Mouse (Mus musculus) neural tube, embryonic 11.5 days (tissue): ENCODE measurements at regions not wholly inside any gene's neighbourhood (a gene's known extent, or its start where the extent isn't known, plus 50 kb on each side); places are given as distances from the start of the nearest gene placed in this dataset.

Experiments used
- ATAC-seq: fragments of 200-750 bp; cut with Nextera tagmentation; 2 replicates; pipeline ENCODE4 v1.8.0; 2017; ENCODE audit warnings: moderate number of reproducible peaks, mild to moderate bottlenecking, moderate TSS enrichment, moderate library complexity; ENCODE audit not compliant: insufficient read depth, low FRiP score, low TSS enrichment
- DNase-seq: peaks from one replicate; pipeline ENCODE4 v3.0.0-alpha.2; 2015; ENCODE audit warnings: low spot score
- H3K27ac ChIP-seq: fragments of 300-500 bp; sonication (generic); 2 replicates; pipeline ENCODE4 v1.5.1; 2014; ENCODE audit warnings: low read depth, mild to moderate bottlenecking, low read length
- H3K27me3 ChIP-seq: fragments of 300-500 bp; sonication (generic); 2 replicates; pipeline ENCODE4 v1.6.1; 2014; ENCODE audit warnings: mild to moderate bottlenecking, low read length, mixed read lengths; ENCODE audit not compliant: control insufficient read depth, insufficient read depth
- H3K36me3 ChIP-seq: fragments of 300-500 bp; sonication (generic); 2 replicates; pipeline ENCODE4 v1.6.1; 2014; ENCODE audit warnings: mild to moderate bottlenecking, low read length, moderate library complexity, mixed read lengths; ENCODE audit not compliant: control insufficient read depth, insufficient read depth
- H3K4me1 ChIP-seq: fragments of 300-500 bp; sonication (generic); 2 replicates; pipeline ENCODE4 v1.6.1; 2014; ENCODE audit warnings: low read length, mixed read lengths; ENCODE audit not compliant: control insufficient read depth, insufficient read depth
- H3K4me2 ChIP-seq: fragments of 300-500 bp; sonication (generic); 2 replicates; pipeline ENCODE4 v1.6.1; 2014; ENCODE audit warnings: low read depth, mild to moderate bottlenecking, moderate library complexity
- H3K4me3 ChIP-seq: fragments of 300-500 bp; sonication (generic); 2 replicates; pipeline ENCODE4 v1.5.1; 2014; ENCODE audit warnings: low read depth, low read length
- H3K9ac ChIP-seq: fragments of 300-500 bp; sonication (generic); 2 replicates; pipeline ENCODE4 v1.6.1; 2014; ENCODE audit warnings: mild to moderate bottlenecking, low read length
- H3K9me3 ChIP-seq: fragments of 300-500 bp; sonication (generic); 2 replicates; pipeline ENCODE4 v1.6.1; 2016; ENCODE audit warnings: low read length; ENCODE audit not compliant: control insufficient read depth
- WGBS: fragments of 180-500 bp; shearing (Covaris S2); extraction: QIAGEN DNeasy Blood & Tissue Kit; methylation state at CpG from one replicate; pipeline ENCODE4 v1.1.7; 2014; 5-methylcytosine and 5-hydroxymethylcytosine counted together

GRCm38 (mm10) chr13:3742094-3742730 is 61.9 kb downstream of the Calml3 start:
- H3K4me3 ChIP-seq = no peak overlapping the region
- H3K9ac ChIP-seq = no peak overlapping the region
- no peaks in the 10 kb centered on the region for H3K27me3 ChIP-seq
- DNase-seq = peak; percentile 64
- 73% methylated on average over 2 of the region's 2 CpGs for WGBS
- no peaks in the 10 kb centered on the region for H3K36me3 ChIP-seq
- no peaks in the 10 kb centered on the region for H3K4me1 ChIP-seq
- H3K4me2 ChIP-seq = no peak overlapping the region
- ATAC-seq = no peak; the same call in 1 of the 2 replicates
- H3K9me3 ChIP-seq = no peaks in the 10 kb centered on the region
- 0 out of 2 replicates have a peak overlapping the region, but pooled peaks have one; percentile 40 for H3K27ac ChIP-seq

- no peak overlapping the region for H3K9ac ChIP-seq
- WGBS = 1% methylated on average over 2 of the region's 2 CpGs
- no peaks in the 10 kb centered on the region for H3K27me3 ChIP-seq
- ATAC-seq (0 out of 2 replicates have a peak, but pooled peaks have one; percentile 38), DNase-seq (no peak)
- no peak overlapping the region for H3K27ac ChIP-seq
- 0 out of 2 replicates have a peak, but pooled peaks cover 2% of the 10 kb centered on the region for H3K4me1 ChIP-seq
- no peak overlapping the region for H3K4me2 ChIP-seq
- no peaks in the 10 kb centered on the region for H3K36me3 ChIP-seq
- no peaks in the 10 kb centered on the region for H3K9me3 ChIP-seq
- no peak overlapping the region for H3K4me3 ChIP-seq
Measured at GRCm38 (mm10) chr13:3730699-3731021, 73.5 kb downstream of the Calml3 start.

DNA sequence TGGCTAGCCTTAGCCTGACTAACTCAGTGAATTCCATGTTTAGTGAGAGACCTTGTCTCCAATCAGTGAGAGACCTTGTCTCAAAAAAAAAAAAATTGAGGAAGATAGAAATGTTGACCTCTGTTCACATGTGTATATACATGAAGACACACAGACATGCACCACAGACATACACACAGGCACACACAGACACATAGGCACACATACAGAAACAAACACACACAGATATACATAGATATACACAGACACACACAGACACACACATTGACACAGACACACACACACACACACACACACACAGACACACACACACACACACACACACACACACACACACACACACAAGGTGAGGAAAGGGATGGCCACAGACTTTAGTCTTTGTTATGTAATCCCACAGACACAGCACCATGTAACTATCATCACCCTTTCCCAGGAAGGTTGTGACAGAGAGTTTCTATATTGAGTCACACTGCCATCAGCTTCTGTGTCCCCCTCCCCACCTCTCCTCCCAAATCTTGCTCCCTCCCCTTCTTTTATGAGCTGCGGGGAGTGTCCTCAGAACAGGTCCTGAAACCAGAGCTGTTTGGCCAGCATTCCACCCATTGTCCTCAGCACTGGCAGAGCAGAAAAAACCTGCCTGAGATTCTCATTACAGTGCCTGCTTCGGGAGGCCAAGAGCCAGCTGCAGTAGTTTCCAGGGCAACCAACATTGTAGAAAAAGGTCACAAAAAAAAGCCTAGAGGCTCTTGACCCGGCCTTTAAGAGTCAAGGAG is 74.0 kb downstream of the Calml3 start:
- ATAC-seq (peak; percentile 48; the same call in 1 of the 2 replicates), DNase-seq (peak; percentile 26)
- H3K27me3 ChIP-seq = no peaks in the 10 kb centered on the region
- H3K9ac ChIP-seq = no peak overlapping the region
- no peak overlapping the region for H3K27ac ChIP-seq
- 1% methylated on average over 3 of the region's 3 CpGs for WGBS
- H3K4me3 ChIP-seq = no peak overlapping the region
- H3K4me2 ChIP-seq = no peak overlapping the region
- 0 out of 2 replicates have a peak, but pooled peaks cover 2% of the 10 kb centered on the region for H3K4me1 ChIP-seq
- no peaks in the 10 kb centered on the region for H3K36me3 ChIP-seq
- no peaks in the 10 kb centered on the region for H3K9me3 ChIP-seq

- DNase-seq = no peak
- no peaks in the 10 kb centered on the region for H3K36me3 ChIP-seq
- H3K4me3 ChIP-seq = no peak overlapping the region
- H3K4me2 ChIP-seq = no peak overlapping the region
- no peak overlapping the region for H3K27ac ChIP-seq
- no peak overlapping the region for H3K9ac ChIP-seq
- no peaks in the 10 kb centered on the region for H3K27me3 ChIP-seq
- H3K9me3 ChIP-seq = no peaks in the 10 kb centered on the region
- ATAC-seq = no peak
- WGBS = 88% methylated on average over 3 of the region's 3 CpGs
- H3K4me1 ChIP-seq = 0 out of 2 replicates have a peak, but pooled peaks cover 2% of the 10 kb centered on the region
Measured at GRCm38 (mm10) chr13:3728888-3729287, 75.2 kb downstream of the Calml3 start.

- no peaks in the 10 kb centered on the region for H3K36me3 ChIP-seq
- no peaks in the 10 kb centered on the region for H3K27me3 ChIP-seq
- H3K4me2 ChIP-seq = no peak overlapping the region
- 0 out of 2 replicates have a peak, but pooled peaks cover 2% of the 10 kb centered on the region for H3K4me1 ChIP-seq
- H3K27ac ChIP-seq = no peak overlapping the region
- DNase-seq (no peak), ATAC-seq (no peak)
- no peak overlapping the region for H3K4me3 ChIP-seq
- H3K9me3 ChIP-seq = no peaks in the 10 kb centered on the region
- 42% methylated on average over 5 of the region's 5 CpGs for WGBS
- H3K9ac ChIP-seq = no peak overlapping the region
Measured at GRCm38 (mm10) chr13:3726331-3726781, 77.8 kb downstream of the Calml3 start.

DNA sequence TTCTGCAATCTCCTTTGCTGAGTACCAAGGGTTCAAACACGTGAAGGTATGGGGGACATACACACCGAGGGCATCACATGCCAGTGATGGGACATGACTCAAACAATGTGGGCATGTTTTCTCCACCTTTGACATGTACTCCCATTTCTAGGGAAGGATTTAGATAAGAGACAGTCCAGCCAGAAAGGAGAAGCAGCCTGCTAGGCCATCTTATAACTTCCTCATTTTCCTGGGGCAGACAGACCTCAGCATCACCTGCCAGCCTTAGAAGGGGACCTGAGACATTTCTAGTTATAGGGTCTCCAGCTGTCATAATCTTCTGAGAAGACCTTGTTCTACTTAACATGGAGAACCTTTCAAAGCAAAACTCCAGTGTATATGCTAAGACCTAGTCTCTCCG is 78.3 kb downstream of the Calml3 start:
- no peaks in the 10 kb centered on the region for H3K27me3 ChIP-seq
- H3K36me3 ChIP-seq = no peaks in the 10 kb centered on the region
- 0 out of 2 replicates have a peak, but pooled peaks cover 2% of the 10 kb centered on the region for H3K4me1 ChIP-seq
- no peak overlapping the region for H3K9ac ChIP-seq
- H3K4me2 ChIP-seq = no peak overlapping the region
- H3K9me3 ChIP-seq = no peaks in the 10 kb centered on the region
- WGBS = 80% methylated on average over 3 of the region's 3 CpGs
- H3K27ac ChIP-seq = no peak overlapping the region
- no peak overlapping the region for H3K4me3 ChIP-seq
- ATAC-seq (no peak), DNase-seq (no peak)

DNA sequence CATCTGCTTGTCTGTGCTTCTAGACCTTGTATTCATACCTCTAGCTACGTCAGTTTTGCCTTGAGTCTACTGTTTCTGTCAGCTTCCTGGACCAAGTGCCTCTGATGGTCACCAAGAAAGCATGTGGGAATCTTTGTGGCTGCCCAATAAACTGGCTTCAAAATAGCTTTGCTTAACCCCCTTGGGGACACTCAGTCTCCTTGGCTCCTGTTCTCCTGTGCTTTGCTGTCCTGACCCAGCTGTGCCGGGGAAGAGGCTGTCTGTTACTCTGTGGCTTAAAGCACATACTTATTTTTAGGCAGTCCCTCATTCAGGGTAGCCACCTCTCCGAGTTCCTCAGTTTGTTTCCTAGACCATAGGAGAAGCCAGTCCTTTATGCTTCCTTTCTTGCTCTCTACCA is 79.8 kb downstream of the Calml3 start:
- Histone ChIP-seq H3K36me3 (no peaks in the 10 kb centered on the region), H3K27me3 (no peaks in the 10 kb centered on the region), H3K9ac (no peak overlapping the region), H3K4me1 (no peaks in the 10 kb centered on the region), H3K4me3 (no peak overlapping the region), H3K4me2 (no peak overlapping the region), H3K27ac (no peak overlapping the region), H3K9me3 (no peaks in the 10 kb centered on the region)
- ATAC-seq (no peak), DNase-seq (no peak)
- WGBS = 89% methylated on average over 3 of the region's 3 CpGs

DNA sequence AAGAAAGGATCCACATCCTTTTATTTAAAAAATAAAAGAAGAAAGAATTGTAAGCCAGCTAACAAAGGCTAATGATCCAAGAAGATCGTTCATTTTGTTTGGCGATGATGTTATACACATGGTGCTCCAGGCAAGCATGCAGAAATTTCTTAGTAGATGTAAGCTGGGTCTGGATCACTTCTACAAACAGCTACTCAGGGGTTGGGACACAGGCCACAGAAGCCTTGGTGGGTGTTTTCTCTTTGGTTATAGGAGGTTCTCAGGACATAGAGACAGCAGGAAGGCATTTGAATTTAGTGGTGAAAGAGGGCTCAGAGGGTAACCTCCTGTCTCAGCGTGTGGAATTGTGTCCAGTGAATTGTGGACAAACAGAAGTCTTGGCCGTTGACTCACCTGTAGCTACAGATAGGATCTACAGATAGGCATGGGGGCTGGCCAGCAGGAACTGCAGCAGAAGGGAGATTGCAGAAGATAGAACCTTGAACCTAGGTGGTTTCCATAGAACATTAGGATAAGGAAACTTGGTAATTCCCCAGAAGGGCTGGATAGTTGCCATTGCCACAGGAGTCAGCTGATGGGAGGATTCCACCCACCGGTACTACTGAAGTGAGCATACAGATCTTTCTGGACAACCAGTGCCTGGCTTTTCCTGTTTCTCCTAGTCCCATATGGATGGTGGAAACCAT is 80.5 kb downstream of the Calml3 start:
- Histone ChIP-seq H3K4me2 (no peak overlapping the region), H3K27ac (no peak overlapping the region), H3K36me3 (no peaks in the 10 kb centered on the region), H3K4me1 (no peaks in the 10 kb centered on the region), H3K27me3 (no peaks in the 10 kb centered on the region), H3K9me3 (no peaks in the 10 kb centered on the region), H3K4me3 (no peak overlapping the region), H3K9ac (no peak overlapping the region)
- ATAC-seq (no peak), DNase-seq (no peak)
- 95% methylated on average over 5 of the region's 5 CpGs for WGBS
